Mouse (Mus musculus): ENCODE results near the gene Oxa1l.
A peak's percentile ranks its signal among the peaks of the same experiment; 100 is the strongest.

Oxa1l gene

DNA sequence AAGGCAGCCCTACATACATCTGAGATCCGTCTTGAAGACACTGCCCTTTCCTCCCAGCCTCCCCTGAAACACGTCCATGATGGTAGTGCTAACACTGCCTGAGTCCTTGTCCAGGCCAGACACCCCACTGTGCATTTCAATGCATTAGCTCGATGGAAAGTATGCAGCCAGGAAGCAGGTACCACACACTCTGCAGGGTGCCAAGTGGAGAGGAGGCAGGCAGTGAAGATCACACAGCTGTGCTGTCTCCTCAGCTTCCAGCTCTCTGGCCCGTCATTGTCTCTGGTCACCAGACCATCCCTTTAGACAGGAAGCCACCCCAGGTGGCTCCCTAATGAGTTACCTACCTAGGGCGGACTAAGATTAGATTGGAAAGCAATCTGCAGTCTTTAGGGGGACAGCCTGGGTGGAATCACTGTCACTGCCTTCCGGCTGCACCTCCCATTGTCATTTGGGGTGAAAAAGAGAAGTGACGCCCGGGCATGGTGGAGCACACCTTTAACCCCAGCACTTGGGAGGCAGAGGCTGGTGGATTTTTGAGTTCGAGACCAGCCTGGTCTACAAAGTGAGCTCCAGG lies 51.5 kb downstream of the Oxa1l start:
- DNase-seq, result no peak

DNA sequence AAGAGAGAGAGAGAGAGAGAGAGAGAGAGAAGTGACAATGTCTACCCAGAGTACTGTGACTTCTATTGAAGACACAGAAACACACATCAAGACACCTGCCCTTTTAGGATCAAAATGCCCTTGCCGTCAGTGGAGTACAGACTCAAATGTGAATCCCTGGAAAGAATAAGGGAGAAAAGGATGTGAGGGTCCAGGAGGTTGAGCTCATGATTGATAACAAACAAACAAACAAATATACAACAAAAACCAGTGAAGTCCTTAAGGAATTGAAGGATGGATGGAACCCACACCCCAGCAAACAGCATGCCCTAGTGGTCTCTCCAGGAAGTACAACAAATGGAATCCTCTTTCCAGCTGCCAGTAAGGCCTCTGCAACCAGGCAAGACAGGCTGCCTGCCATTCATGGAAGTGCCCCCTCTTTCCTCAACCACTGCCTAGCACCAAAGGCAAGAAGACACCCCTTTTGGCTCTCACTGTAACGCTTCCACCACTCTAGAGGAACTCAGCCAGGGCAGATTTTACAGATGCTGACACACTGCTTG lies 52.1 kb downstream of the Oxa1l start:
- peak; percentile 51 for DNase-seq

DNA sequence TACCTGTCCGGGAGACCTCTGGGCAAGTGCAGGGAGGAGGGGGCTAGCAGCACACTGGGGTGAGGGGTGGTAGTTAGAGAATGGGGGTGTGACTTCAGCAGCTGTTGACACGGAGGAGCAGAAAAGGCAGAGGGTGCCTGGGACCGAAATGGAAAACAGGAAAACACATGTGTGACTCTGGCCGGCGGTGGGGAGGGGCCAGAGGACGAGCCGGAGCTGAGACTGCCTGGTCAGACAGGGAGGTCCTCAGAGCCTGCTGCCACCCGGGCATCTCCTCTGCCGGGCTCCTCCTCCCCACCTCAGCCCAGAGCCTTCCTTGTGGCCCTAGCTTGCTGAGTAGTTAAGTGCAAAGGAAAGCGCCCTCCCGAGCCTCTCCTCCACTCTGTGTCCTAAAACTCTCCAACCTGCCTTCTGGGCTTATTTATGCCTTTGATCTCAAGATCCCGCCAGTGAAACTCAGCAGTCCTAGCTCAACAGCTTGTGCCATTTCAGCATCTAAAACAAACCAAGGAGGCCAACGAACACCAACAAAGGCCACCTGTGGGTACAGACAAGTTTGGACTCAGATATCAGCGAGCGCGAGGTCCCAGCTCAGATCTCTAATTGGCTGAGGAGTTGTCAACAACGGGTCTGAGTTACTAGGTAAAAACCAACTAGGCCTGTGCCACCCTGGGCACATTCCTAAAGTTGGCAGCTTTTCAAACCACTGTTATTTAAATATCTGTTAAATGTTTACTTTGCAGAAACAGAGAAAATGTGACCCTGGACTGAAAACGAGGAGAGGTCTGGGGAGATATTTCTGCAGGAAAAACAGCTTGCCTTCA lies 53.5 kb downstream of the Oxa1l start:
- peak; percentile 30 for DNase-seq

DNA sequence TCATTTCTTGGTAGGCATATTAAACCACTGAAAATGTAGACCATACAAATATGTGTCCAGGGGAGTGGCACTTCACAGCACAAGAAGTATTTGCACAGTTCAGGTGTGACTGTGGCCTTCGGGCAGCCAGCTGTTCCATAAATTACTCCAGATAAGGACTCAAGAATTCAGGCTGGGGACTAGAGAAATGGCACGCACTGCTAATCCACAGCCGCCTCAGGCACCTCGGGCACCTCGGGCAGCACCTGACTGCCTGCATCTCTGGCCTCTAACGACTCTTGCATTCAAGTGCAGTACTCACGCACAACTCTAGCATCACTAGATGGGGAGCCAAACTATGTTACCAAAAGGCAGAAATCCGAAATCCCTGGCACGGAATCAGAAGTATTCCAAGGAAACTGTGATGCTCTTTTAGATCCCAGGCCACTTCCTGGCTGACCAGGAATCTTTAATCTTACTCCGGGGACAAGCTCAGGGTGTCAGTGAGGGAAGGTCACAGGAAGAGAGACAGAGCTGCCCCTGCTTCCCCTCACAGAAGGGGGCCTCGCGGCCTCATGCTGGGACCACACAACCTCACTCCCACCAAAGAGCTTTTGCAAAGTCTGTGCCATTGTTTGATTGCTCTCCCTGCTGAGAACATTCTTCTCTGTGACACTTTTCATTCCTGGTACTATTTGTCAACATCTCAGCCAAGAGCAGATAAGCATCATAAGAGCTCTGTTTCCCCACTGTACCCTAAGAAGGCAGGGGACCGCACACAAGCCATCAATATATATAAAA lies 54.8 kb downstream of the Oxa1l start:
- DNase-seq, result no peak

DNA sequence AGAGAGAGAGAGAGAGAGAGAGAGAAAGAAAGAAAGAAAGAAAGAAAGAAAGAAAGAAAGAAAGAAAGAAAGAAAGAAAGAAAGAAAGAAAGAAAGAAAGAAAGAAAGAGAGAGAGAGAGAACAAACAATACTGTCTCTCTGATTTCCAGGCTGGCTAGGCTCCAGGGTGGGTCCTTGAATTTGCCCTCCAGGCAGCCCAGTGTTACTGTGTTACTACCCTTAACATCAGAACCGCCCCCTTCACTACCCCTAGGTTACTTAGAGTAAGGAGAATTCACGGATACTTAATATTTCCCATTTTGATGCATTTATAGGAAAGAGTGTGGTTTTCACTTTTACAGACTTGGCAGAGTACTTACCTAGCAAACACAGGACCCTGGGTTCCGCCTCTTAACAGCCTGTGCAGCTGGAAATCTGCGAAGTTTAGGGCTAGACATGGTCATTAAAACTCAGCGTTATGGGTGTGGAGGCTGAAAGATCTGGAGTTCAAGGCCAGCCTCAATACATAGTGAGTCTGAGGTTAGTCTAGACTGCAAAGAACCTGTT lies 55.7 kb downstream of the Oxa1l start:
- no peak for DNase-seq

DNA sequence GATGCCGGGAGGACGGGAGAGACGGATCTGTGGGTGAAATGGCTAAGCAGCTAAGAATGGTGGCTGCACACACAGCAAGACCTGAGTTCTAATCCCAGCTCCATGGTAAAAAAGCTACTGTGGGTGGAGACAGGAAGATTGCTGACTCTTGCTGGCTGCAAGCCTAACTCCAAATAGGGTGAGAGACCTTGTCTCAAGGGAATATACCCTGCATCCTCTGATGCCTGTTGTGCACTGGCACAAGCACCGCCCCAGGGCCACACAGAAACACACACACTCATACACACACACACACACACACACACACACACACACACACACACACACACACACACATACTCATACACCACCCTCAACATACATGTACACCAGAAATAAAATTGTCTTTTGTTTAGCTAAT lies 56.2 kb downstream of the Oxa1l start:
- DNase-seq, result no peak

DNA sequence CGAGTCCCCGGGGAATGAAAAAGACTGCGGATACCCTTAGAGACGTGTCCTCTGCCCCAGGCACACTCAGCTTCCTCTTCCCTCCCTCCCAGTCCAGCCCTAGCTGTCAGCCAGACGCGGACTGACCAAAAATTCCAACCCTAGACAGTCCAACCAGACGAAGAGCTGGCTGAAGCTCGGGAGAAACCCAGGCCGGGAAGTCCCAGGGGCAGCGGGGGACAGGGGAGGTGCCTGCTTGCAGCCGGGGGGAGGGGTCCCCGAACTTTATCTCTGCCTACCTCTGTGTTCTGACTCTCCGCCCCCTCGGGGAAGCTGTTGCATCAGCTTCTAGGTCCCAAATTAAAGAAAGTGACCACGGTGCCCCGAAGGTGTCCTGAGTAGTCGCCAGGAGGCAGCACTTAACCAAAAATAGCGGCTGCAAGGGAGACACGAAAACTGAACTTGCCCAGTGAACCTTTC lies 57.0 kb downstream of the Oxa1l start, which contains the start of gene Slc7a7:
Gene Slc7a7, minus strand, starts transcription at position 158 of the 459 bp plus-strand sequence.
- no peak for DNase-seq

All from thymus, postnatal 25 days (tissue).